Mouse (Mus musculus) adrenal gland, postnatal 10 days (tissue): Measurements from ENCODE around the gene Pdk3. TPM values are rescaled to one million over a fixed set of nuclear protein-coding genes. Genes with fewer than 3 reads are reported as not detected.

Experiments
- DNase-seq: peaks from one replicate; pipeline ENCODE4 v3.0.0; 2021; ENCODE audit warnings: mixed read lengths
- long read RNA-seq, 2 experiments: library from polyadenylated mRNA; stranded (forward); transcript quantifications; one replicate each; pipeline ENCODE4 v2.0.0; 2021
- total RNA-seq, 2 experiments: library from RNA; stranded (reverse); gene quantifications; 2 replicates each; pipeline ENCODE4 v1.2.3; 2021

The Pdk3 gene
- total RNA-seq, result 10 to 100 TPM; 11.7 to 13.2 TPM
- long read RNA-seq, experiment 1, transcript Pdk3-201 (12 exons, 2,115 nt), result major isoform, 14 of 16 reads
- long read RNA-seq, experiment 1, partial matches to known transcripts, result 1 of 16 reads
- long read RNA-seq, experiment 1, other reads (novel, unspliced or antisense), result 1 of 16 reads
- long read RNA-seq, experiment 2, transcript Pdk3-201 (12 exons, 2,115 nt), result major isoform, 12 of 13 reads
- long read RNA-seq, experiment 2, partial matches to known transcripts, result 0 of 13 reads
- long read RNA-seq, experiment 2, other reads (novel, unspliced or antisense), result 1 of 13 reads

GRCm38 (mm10) chrX:93831561-93832336, at the start of gene Pdk3:
Gene Pdk3, minus strand, starts transcription at chrX:93832201.
- DNase-seq, result peak; percentile 79

DNA sequence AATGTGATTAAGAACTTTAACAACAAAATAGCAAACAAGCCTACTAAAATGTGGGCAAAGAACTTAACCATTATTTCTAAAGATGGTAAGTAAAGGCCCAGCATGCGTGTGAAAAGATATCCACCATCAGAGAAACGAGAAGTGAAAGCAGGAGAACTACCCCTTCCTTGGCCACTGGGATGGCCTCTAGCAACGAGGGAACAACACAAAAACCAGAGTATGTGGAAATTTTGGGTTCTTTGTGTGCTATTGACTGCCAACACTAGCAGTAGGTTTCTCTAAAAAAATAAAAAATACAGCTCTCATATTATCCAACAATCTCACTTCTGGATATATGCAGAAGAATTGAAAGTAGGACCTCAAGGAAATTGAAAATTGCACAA, 45.6 kb upstream of the Pdk3 start:
- DNase-seq, result no peak

GRCm38 (mm10) chrX:93876981-93877633, 45.1 kb upstream of the Pdk3 start:
- no peak for DNase-seq

DNA sequence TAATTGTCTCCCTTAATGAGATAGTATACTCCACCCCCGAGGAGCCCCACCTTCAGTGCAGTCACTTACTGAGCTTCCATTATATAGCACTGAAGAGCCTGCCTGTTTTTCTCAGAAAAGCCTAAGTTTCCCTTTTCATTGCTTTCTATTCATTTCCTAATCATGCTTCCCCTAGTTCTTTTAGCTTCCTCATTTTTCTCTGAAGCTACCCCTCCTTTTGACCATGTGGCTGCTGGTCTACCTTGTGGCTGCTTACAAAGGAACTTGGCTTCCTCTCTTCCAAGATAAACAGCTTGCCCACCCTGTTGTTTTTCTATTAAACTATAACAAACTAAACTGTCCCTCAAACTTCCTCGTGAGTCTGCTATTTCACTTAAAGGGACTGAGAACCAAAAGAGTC, 31.4 kb upstream of the Pdk3 start:
- no peak for DNase-seq

DNA sequence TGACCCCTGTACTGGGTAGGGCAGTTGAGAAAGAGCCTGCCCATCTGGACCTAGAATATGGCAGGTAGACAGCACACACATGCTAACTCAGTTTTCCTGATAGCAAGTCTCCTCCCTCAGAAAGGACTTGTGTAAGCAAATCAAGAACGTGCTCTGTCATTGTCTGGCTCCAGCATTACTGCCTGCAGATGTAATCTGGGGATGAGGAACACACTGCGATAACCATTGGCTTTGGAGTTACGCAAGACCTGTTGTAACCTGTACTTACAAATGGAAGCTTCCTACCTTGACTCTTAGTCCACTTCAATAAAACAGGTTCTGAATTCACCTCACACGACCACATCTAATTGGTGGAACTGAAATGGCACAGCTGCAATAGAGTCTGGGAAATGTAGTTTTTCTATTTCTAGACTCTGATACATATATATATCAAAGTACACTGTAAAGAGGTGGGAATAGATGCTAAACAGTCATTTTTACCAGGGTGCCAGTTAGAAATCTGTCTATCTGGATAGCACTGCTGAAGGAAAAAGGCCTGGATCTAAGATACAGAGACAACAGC, 30.6 kb upstream of the Pdk3 start:
- DNase-seq, result no peak

- no peak for DNase-seq
Measured at GRCm38 (mm10) chrX:93857756-93858155, 25.8 kb upstream of the Pdk3 start.

DNA sequence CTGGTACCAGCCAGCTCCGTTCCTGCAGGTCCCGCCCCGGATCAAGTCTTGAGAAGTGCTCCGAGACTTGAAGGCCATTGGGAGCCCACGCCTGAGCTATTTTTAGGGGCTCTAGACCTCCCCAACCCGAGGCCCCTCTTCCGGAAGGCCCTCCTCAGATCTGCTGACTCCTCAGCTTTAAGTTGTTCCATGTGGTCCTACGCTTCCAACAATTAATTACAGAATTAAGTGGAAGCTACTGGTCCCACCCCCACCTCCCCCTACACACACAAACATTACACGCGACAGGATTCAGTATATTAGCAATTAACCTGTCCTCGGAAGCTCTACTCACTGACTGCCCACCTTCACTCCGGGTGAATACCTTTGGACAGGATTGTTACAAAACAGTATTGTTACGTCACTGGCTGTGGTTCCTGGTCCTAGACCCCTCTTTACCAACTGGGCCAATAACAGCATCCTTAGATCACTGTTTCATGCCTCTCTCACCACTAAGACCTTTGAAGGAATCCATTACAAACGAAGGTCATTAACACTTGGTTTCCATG, 410 bp upstream of the Pdk3 start:
- no peak for DNase-seq

- DNase-seq, result peak; percentile 12
Measured at GRCm38 (mm10) chrX:93825787-93826186, 6.2 kb downstream of the Pdk3 start.

DNA sequence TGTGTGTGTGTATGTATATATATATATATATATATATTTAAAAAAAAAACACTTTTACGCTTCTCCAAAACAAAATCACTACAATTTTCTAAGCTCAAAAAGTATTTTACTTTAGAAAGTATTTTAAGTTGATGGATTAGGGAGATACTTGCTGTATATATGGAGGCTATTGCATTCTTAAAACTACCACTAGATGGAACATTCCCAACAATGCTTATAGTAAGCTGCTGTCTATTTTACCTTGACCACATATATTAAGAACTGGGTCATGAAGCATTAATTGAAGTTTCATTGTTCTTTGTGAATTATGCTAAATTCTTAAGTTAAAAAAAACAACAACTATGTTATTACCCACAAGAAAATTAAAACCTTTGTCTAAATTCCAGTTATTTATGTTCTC, 24.0 kb downstream of the Pdk3 start:
- no peak for DNase-seq

DNA sequence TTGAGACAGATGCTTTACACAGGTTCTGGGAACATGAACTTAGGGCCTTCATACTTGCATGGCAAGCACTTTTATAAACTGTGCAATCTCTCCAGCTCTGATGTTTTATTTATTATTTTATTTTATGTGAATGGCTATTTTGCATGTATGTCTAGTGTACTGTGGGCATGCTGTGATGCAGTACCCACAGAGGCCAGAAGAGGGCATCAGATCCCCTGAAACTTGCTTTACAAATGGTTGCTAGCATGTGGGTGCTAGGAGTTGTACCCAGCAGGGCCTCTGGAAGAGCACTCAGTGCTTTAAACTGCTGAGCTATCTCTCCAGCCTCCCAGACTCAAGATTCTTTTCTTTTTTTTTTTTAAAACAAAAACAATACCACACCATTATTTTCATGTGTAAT, 38.8 kb downstream of the Pdk3 start:
- DNase-seq, result peak; percentile 49

DNA sequence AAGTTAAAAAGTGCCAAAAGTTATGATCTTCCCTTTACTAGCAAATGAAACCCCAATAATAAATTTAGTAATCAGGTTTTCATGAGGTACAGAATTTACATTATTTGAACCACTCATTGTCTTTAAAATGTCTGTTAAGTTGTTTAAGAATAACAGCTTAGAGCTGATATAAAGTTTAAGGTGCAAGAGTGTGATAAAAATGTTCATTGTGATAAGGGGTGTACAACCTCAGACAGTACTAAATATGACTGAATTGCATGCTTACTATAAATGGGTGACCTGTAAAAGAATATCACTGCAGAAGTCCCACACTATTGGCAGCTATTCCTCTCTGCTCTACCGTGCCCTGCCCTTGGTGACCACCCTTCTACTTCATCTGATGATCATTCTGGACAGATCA, 42.4 kb downstream of the Pdk3 start:
- DNase-seq, result no peak

DNA sequence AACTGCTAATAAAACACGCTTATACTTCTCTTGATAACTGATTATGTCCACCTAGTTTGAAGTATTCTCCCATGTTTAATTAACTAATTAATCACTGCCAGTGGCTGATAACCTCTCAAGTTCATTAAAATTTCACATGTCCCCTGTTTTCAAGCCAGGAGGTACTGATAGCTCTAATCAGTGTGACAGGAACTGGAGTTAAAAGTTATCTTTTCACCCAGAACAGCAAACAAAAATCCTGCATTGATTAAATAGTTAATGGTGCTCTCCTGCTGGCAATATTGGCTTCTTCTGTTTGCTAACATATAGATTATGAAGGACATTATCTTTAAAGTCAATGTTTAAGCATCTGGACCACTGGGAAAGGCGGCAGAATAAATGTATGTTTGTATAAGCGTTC, 71.2 kb downstream of the Pdk3 start:
- no peak for DNase-seq

DNA sequence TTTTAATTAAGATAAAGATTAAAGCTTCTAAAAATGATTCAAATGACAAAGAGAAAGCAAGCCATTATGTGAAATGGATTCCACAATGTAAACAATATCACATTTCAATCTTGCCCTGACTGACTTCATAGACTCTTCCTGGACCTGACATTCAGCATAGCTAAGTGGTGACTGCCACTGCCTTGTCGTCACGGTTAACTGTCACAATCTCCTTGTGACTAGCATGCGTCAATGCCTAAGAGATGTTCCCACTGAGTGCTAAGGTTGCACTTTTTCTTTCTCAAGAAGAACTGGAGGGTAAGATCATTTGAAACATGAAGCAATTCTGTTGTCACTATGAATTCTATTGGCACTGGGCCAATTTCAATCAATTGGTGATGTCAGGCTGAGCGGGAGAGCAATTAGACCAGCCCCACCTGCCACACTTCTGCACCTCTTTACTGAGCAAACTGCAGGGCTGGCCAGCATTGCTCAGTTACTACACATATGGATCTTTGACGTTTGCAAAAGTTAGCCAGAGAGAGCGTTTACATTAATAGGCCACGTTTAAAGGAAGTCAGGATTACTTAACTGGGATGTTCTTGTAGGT, 75.0 kb downstream of the Pdk3 start:
- DNase-seq, result no peak

GRCm38 (mm10) chrX:93755210-93755842, 76.7 kb downstream of the Pdk3 start:
- no peak for DNase-seq

DNA sequence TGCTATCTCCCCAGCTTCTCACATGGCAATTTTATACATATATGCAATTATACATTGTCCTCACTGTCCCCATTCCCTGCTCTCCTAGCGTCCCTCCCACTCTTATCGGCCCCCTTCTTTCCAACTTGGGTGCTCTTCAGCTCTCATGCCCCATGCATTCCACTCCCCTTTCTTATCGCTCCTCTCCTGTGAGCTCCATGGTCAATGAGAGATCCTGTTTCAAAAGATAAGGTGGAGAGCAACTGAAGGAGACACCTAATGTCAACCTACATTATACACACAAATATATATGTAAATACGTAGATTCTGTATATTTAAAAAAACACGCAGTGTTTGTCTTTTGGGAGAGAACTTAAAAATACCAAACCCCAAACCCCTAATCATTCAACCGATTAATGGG, 81.4 kb downstream of the Pdk3 start:
- no peak for DNase-seq

DNA sequence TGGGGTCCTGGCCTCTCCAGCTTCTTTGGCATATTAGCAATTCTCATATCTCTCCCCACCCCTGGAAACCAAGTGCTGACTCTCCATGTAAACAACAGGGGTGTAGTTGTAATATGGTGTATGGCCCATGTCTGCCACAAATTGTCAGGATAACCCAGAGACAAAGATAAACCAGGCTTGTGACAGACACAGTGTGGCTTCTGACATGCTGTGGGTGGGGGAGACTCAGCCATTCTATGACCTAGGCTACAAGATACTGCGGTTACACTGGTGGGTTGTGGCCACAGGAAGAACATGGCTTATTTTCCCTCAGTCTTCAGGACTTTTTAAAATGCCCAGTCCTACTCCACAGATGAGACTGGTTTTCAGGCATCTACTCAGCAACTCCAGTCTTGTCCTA, 82.8 kb downstream of the Pdk3 start:
- no peak for DNase-seq

DNA sequence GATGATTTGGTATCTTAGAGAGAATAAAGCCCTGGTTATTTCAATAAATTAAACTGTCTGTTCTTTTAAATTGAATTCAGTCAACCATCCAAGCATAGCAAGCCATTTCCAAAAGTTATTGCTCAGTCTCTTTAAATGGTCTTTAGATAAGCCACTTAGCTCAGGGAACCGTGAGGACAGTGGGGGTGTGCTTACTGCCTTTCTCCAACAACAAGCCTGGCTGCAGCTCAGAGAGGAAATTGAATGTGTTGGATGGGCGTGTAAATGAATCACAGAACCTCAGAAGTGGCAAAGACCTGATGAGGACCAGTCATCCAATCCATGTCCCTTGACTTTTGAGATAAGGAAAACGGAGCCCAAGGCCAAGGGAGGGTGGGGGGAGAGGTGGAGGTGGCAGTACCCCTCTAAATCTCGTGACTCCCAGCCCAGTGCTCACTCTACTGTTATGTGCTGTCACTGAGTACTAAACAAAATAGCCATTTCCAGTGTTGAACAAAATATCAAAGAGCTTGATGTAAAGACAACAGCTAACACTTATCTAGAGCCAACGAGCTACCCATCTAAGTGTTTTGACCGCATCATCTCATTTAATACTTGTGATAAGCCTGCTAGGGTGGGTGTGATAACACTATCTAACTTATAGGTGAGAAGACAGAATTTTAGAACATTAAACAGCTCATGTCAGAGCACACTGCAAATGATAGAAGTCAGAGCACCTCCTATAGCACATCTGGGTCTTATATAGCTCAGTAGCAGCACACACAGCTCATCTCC, 98.8 kb downstream of the Pdk3 start:
- no peak for DNase-seq

DNA sequence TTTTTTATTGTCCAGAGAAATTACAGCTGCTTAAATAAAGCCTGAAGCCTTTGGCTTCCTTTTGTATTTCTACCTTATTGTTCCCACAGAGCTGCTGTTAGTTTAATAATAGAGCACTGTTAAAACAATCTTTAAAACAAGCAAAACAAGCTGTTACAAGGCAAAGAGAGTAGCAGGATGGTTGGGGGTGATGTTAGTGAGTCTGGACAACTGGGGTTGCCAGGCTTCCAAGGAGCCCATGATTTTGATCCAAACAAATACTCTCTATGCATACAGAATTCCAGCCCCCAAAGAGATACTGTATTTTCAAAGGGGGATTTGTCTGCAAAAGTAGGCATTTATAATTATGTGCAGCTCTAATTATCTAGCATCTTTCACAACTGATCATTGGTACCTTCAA, 99.6 kb downstream of the Pdk3 start:
- DNase-seq, result no peak

DNA sequence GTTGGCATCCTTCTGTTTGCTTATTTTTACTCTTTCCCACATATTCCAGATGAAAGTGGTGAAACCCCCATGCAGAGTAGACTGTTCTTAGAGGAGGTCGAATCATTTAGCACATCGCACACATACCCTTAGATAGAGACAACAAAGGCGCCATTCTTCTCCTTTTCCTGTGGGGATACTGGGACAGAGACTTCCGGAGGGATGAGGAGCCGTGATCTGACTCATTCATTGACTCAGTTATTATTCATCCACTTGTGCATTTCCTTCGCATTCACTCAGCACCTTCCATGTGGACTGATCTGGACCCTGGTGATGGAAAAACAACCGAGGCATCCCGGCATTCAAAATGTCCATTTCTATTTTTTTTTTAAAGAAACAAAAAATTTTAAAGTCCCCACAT, 101.1 kb downstream of the Pdk3 start:
- no peak for DNase-seq

GRCm38 (mm10) chrX:93729529-93729928, 102.5 kb downstream of the Pdk3 start:
- DNase-seq, result no peak
